Mouse (Mus musculus) lung, adult 2 months (tissue): ENCODE results near the gene Shld2. TPM values are rescaled to one million over a fixed set of nuclear protein-coding genes. Genes with fewer than 3 reads are reported as not detected.

Experiments
- DNase-seq: peaks from one replicate; pipeline ENCODE4 v3.0.0; 2022
- H3K4me1 ChIP-seq: fragments of 200-500 bp; 2 replicates; pipeline ENCODE4 v1.6.1; 2011; ENCODE audit warnings: low read length; ENCODE audit not compliant: control insufficient read depth, insufficient read depth
- H3K4me3 ChIP-seq: fragments of 200-500 bp; replicated peaks from 2 replicates; pipeline ENCODE3; 2011; ENCODE audit warnings: low read depth, mild to moderate bottlenecking, control low read depth, low read length; ENCODE audit errors: extremely low read depth
- CTCF ChIP-seq: fragments of 200-500 bp; IDR thresholded peaks from 2 replicates; pipeline ENCODE4 v1.5.1; 2011; ENCODE audit warnings: mild to moderate bottlenecking, low read length, control low read depth; ENCODE audit not compliant: insufficient read depth
- POLR2A ChIP-seq: fragments of 200-500 bp; IDR thresholded peaks from 2 replicates; pipeline ENCODE4 v1.6.1; 2011; ENCODE audit warnings: low read depth, mild to moderate bottlenecking, control low read depth, low read length, borderline replicate concordance; ENCODE audit errors: extremely low read depth
- WGBS: fragments of 180-500 bp; shearing (Covaris S2); methylation state at CpG from one replicate; pipeline ENCODE4 v1.1.7; 2018; 5-methylcytosine and 5-hydroxymethylcytosine counted together
- polyA plus RNA-seq: library from polyadenylated mRNA; depleted of rRNA; stranded (reverse); fragments of >200 nt; gene quantifications from 2 replicates; pipeline ENCODE4 v1.2.3, GENCODE M21; 2012

Gene Shld2
- polyA plus RNA-seq, 1 experiment = 2.4 TPM

DNA sequence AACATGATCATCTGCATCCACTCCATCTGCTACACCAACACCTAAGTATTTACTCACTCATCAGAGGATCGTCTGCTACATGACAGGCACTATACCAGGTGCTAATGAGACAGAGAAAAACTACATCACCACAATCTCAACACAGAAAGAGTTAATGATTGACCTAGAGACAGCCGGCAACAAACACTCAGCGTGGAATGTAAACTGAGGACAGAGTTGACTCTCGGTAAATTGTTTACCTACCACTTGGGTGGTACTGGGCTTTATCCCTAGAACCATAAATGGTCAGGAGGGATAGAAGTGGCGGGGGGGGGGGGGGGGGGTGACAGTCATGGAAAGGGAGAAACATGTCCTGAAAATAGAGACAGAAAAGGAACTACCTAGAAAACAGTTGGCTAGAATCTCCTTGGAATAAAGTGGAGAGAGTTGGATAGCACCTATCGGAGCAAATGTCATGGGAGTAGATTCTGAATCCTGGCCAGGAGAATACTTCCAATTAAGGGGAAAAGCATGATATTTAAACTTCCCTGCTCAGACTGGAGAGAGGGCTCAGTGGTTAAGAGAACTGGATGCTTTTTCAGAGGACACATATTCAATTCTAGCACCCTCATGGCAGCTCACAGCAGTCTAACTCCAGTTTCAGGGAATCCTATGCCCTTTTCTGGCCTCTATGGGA lies 57.7 kb downstream of the Shld2 start:
- TF ChIP-seq CTCF = no peak
- TF ChIP-seq POLR2A = no peak
- WGBS = 44% methylated on average over 6 of the region's 6 CpGs
- no peak overlapping the region for H3K4me3 ChIP-seq
- DNase-seq = no peak
- peaks cover 7% of the 10 kb centered on the region for H3K4me1 ChIP-seq

DNA sequence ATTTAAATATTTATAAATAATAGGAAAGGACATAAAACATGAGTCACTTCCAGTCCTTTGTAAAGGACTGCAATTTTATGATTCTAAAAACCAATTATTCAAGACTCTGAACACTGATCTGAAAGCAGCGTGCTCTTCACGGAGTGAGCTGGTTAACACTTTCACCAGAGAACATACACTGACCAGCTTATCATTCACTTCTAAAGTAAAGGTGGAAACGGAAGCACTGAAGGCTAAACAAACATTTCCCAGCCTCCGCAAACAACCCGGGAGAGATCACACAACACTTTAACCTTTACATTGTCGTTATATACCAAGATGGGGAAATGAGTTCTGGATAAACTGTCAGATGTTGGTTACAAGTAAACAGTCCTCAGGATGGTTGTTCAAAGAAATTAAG lies 69.6 kb downstream of the Shld2 start:
- no peak for DNase-seq
- WGBS = 38% methylated on average over 6 of the region's 6 CpGs
- H3K4me3 ChIP-seq = no peak overlapping the region
- no peaks in the 10 kb centered on the region; the same call in 1 of the 2 replicates for H3K4me1 ChIP-seq
- no peak for TF ChIP-seq CTCF
- TF ChIP-seq POLR2A = no peak

DNA sequence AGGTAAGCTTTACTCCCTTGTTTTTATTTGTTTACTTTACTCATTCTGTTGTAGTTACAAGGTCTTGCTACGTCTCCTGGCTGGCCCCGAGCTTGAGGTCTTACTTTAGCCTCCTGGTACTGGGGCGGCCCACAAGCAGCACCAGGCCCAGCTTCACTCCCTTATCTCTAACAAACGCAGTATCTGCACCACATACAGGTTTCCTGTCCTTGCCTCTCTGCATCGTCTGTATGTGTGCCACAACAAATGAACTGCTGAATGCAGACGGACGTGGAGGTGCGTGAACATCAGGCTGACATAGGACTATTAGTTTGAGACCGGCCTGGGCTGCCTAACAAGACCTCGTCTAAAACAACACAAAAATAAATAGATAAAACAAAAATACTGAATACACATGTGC lies 70.0 kb downstream of the Shld2 start:
- H3K4me3 ChIP-seq = no peak overlapping the region
- 50% methylated on average over 10 of the region's 10 CpGs for WGBS
- DNase-seq = no peak
- no peak for TF ChIP-seq POLR2A
- TF ChIP-seq CTCF = no peak
- no peaks in the 10 kb centered on the region; the same call in 1 of the 2 replicates for H3K4me1 ChIP-seq

DNA sequence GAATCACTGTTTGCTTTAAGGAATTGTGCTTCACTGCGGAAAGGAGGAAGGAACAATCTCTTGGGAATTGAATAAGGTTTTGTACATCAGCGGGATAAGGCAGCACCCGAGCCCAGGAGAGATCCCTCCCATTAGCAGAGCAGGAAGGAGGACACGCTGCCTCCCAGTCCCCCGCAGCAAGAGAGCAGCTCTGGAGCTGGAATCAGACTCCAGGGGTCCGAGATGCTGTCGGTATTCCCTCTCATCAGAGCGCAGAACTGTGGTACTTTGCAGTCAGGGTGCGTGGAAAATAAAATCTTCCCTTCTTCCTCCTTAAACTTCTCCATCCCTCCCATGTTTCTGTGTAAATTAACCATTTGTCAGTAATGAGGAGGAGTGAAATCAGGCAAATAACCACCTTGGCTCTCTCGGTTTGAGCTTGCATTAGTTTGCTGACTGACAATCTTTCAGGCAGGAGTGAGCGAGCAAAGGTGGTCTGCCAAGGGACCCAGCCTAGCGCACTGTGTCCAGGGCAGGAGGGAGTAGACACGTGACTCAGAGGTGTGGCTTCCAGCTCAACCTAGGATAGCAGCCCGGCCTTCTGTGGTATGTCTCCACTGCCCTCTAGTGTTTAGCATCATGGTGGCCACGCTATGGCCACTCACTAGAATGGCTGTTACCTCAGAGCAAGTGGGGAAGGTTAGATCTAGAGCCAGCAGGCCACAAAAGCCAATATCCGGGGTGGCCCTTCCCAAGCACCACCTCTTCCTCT lies 75.5 kb downstream of the Shld2 start:
- Histone ChIP-seq H3K4me1 (peaks cover 2% of the 10 kb centered on the region; the same call in 1 of the 2 replicates), H3K4me3 (peak overlapping the region; percentile 53)
- TF ChIP-seq CTCF = peak; percentile 82
- no peak; the same call in 1 of the 2 replicates for TF ChIP-seq POLR2A
- DNase-seq = peak; percentile 46
- 14% methylated on average over 16 of the region's 16 CpGs for WGBS

DNA sequence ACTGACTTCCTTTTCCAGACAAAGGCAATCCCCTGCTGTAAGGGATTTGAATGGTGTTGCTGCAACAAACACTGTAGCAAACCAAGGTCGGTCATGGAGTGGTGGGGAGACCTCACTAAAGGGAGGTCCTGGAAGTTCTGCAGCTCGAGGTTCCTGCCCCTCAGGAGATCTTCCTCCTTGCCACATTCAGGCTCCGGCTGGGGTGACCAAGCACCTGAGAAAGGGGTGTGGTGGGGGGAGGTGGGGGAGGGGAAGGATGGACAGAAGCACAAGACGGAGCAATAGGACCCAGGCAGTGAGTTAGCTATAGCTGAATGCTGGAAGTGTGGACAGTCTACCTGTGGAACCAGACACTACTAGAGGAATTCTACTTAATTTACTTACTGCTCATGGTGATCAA lies 76.4 kb downstream of the Shld2 start:
- Histone ChIP-seq H3K4me3 (no peak overlapping the region), H3K4me1 (peaks cover 3% of the 10 kb centered on the region)
- DNase-seq = no peak
- WGBS = 78% methylated on average over 4 of the region's 4 CpGs
- TF ChIP-seq CTCF = no peak

DNA sequence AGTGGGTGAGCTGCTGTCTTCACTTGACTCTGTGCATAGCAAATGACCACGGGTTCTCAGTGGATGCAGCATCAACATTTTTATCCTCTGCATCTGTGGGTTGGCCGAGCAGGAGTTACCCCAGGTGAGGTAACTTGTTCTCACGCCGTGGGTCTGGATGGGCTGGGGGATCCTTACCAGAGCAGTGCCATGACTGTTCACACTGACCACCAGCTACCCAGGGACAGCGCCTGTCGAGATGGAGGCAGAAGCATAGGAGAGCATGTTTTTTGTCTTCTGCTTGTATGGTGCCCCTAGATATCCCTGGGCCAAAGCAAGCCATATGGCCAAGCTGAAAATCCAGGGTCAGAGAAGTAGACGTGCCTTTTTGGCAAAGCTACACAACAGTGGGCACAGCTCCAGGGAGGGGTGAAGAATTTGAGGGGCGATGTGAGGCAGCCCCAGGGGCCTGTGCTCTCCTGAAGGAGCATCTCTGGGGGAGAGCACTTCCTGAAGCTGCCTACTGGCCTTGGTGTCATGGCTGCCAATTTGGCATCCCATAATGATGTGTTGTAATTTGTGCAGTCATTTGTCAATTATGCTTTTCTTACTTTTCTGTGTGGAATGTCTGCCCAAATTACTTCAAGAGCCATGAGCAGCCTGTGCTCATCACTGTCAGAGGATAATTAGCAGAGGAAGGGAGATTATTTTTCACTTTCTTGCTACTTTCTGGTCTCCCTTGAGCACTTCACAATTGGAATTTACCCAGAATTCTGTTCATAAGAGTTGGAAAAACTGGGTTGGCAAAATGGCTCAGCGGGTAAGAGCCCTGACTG lies 77.2 kb downstream of the Shld2 start:
- 88% methylated on average over 9 of the region's 9 CpGs for WGBS
- DNase-seq = no peak
- H3K4me3 ChIP-seq = no peak overlapping the region
- no peak for TF ChIP-seq CTCF
- TF ChIP-seq POLR2A = no peak
- H3K4me1 ChIP-seq = peaks cover 4% of the 10 kb centered on the region

DNA sequence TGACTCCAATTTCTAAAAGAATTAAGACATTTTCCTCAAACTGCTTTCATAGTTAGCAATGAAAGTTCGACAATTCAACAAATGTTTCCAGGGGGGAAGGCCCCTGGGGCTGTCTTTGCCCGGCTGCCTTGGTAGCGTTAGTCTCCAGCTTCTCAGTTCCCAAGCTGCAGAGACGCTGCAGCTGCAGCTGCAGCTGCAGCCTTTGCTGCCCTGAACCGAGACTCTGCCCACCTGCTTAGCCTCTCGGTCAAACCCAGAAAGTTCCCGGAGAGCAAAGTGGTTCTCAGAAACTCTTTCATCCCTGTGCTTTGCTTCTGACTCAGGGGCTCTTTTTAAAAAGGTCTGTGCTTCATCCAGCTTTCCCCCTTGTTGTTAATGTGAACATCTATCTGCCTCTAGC lies 78.0 kb downstream of the Shld2 start:
- no peak for DNase-seq
- no peak for TF ChIP-seq CTCF
- TF ChIP-seq POLR2A = no peak
- Histone ChIP-seq H3K4me1 (peaks cover 4% of the 10 kb centered on the region), H3K4me3 (no peak overlapping the region)
- 89% methylated on average over 7 of the region's 7 CpGs for WGBS

DNA sequence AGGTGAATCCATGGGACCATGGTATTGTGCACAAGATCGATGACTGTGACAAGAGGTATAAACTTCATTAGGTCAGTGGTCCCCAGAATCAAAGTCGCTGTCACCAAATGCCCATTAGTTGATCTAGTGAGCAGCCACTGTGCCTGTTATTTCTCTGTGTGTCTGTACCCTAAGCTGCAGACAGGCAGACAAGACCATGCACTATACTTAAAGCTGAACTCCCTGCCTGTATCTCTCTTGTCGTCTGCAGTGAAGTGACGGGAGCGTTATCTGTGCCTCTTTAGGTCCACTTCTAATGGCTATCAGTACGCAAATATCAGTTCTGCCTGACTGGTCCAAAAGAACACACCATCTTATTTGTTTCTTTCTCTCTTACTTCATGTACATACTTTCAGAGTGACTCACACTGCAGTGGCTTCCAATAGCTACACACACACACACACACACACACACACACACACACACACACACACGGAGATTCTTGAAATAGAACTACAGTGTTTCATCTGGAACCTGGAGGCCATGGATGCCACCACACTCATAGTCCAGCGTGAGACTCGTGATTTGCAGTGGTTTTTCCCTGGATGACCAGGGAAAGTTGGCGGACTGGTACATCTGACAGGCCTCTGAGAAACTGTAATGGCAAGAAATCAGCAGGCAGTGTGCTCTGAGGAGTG lies 81.3 kb downstream of the Shld2 start:
- peaks cover 7% of the 10 kb centered on the region; the same call in 1 of the 2 replicates for H3K4me1 ChIP-seq
- TF ChIP-seq POLR2A = no peak
- TF ChIP-seq CTCF = no peak
- 64% methylated on average over 10 of the region's 10 CpGs for WGBS
- DNase-seq = no peak
- H3K4me3 ChIP-seq = no peak overlapping the region

DNA sequence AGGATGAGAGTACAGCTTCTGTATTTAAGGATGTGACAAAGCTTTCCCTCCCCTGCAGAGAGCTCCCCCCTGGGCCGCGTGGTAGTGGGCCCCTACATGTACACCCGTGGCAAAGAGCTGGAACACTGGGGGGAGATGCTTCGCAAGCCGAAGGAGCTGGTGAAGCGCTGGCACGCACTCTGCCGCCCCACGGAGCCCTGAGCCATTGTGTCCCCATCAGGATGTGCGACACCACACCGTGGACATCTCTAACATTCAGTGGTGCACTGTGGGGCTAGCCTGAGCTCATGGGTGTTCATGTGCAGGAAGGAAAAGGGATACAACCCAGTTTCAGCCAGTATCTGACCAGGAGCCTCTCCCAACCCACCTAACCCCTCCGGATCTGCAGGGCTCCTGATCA lies 82.3 kb downstream of the Shld2 start:
- Histone ChIP-seq H3K4me3 (no peak overlapping the region), H3K4me1 (peaks cover 9% of the 10 kb centered on the region; the same call in 1 of the 2 replicates)
- TF ChIP-seq POLR2A (no peak), CTCF (no peak)
- 81% methylated on average over 12 of the region's 12 CpGs for WGBS
- no peak for DNase-seq
